Mouse (Mus musculus) stomach, postnatal 0 days (tissue): ENCODE data around the gene Stk25. TPM values are rescaled to one million over a fixed set of nuclear protein-coding genes. Genes with fewer than 3 reads are reported as not detected.

Source experiments
- ATAC-seq: fragments of 200-750 bp; cut with Nextera tagmentation; 2 replicates; pipeline ENCODE4 v1.8.0; 2017; ENCODE audit not compliant: low FRiP score, low TSS enrichment
- DNase-seq: peaks from one replicate; pipeline ENCODE4 v3.0.0-alpha.2; 2016; ENCODE audit warnings: low spot score
- H3K27ac ChIP-seq: fragments of 300-500 bp; sonication (generic); replicated peaks from 2 replicates; pipeline ENCODE4 v1.5.1; 2014; ENCODE audit warnings: mild to moderate bottlenecking, control low read depth
- H3K27me3 ChIP-seq: fragments of 300-500 bp; sonication (generic); 2 replicates; pipeline ENCODE4 v1.6.1; 2014; ENCODE audit warnings: low read length; ENCODE audit not compliant: control insufficient read depth, insufficient read depth
- H3K36me3 ChIP-seq: fragments of 300-500 bp; sonication (generic); 2 replicates; pipeline ENCODE4 v1.6.1; 2014; ENCODE audit warnings: low read length, mixed read lengths; ENCODE audit not compliant: control insufficient read depth, insufficient read depth
- H3K4me1 ChIP-seq: fragments of 300-500 bp; sonication (generic); replicated peaks from 2 replicates; pipeline ENCODE4 v1.6.1; 2014; ENCODE audit warnings: antibody characterized with exemption; ENCODE audit not compliant: control insufficient read depth, insufficient read depth
- H3K4me2 ChIP-seq: fragments of 300-500 bp; sonication (generic); replicated peaks from 2 replicates; pipeline ENCODE4 v1.6.1; 2014; ENCODE audit warnings: low read depth, mild to moderate bottlenecking, control low read depth, moderate library complexity
- H3K4me3 ChIP-seq: fragments of 300-500 bp; sonication (generic); 2 replicates; pipeline ENCODE4 v1.5.1; 2014; ENCODE audit warnings: low read depth, low read length, control low read depth
- H3K9ac ChIP-seq: fragments of 300-500 bp; sonication (generic); 2 replicates; pipeline ENCODE4 v1.6.1; 2014; ENCODE audit warnings: mild to moderate bottlenecking, low read length, control low read depth, mixed read lengths
- H3K9me3 ChIP-seq: fragments of 300-500 bp; sonication (generic); 2 replicates; pipeline ENCODE4 v1.6.1; 2016; ENCODE audit warnings: low read length; ENCODE audit not compliant: control insufficient read depth
- CTCF ChIP-seq: IDR thresholded peaks from 2 replicates; pipeline ENCODE4 v1.5.1; 2016; ENCODE audit warnings: antibody characterized with exemption, low read depth, mild to moderate bottlenecking, moderate library complexity
- EP300 ChIP-seq: optimal IDR thresholded peaks from 2 replicates; pipeline ENCODE3; 2016; ENCODE audit warnings: antibody characterized with exemption
- WGBS: fragments of 180-500 bp; shearing (Covaris S2); extraction: QIAGEN DNeasy Blood & Tissue Kit; methylation state at CpG from one replicate; pipeline ENCODE4 v1.1.7; 2014; 5-methylcytosine and 5-hydroxymethylcytosine counted together
- polyA plus RNA-seq: library from polyadenylated mRNA; unstranded; fragments of >200 nt; fragmentation: Nextera tagmentation; extraction: Ambion mirVana; gene quantifications from 2 replicates; pipeline ENCODE4 v1.2.1, GENCODE M21; 2015

Stk25 gene
- polyA plus RNA-seq, 1 experiment from 2014 or later = 107 TPM

DNA sequence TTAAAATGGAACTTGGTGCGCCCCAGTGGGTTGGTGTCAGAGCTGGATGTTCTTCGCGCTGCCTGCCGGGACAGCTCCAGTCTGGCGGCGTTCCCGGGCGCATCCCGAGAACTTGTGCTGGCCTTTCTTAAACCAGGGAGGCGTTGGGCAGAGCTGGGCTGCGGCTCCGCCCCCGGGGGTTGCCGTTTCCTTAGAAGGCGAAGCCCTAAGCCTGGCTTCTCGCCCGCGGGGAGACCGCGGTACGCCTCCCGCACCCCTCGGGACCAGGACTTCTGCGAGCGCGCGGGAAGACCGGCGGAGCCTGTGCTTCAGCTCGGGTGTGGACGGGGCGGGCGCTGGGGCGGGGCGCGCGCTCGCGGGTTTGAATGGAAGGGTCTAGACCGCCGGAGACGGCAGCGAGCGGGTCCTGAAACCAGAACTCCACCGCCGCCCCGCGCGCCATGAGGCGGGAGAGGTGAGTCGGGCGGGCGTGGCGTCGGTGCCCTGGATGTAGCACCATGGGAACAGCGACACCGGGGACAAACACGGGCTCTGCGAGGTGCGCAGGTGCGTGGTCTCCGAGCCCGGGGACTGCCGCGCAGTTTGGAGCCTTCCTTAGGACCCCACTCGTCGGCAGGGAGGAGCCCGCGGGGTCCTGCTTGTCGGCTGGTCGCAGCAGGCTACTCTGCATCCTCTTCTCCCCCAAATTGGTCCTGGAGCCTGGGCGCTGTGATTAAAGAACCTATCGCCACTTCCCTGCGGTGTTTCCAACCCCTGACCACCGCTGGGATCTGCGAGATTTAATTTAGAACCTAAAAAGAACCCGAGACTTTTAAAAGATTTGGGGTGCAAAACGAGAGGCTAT is 27.2 kb upstream of the Stk25 start, which contains the start of gene Bok:
Bok (plus strand) TSS at position 260 of the 844 bp plus-strand sequence.
- DNase-seq = peak; percentile 80
- H3K27me3 ChIP-seq = no peaks in the 10 kb centered on the region

DNA sequence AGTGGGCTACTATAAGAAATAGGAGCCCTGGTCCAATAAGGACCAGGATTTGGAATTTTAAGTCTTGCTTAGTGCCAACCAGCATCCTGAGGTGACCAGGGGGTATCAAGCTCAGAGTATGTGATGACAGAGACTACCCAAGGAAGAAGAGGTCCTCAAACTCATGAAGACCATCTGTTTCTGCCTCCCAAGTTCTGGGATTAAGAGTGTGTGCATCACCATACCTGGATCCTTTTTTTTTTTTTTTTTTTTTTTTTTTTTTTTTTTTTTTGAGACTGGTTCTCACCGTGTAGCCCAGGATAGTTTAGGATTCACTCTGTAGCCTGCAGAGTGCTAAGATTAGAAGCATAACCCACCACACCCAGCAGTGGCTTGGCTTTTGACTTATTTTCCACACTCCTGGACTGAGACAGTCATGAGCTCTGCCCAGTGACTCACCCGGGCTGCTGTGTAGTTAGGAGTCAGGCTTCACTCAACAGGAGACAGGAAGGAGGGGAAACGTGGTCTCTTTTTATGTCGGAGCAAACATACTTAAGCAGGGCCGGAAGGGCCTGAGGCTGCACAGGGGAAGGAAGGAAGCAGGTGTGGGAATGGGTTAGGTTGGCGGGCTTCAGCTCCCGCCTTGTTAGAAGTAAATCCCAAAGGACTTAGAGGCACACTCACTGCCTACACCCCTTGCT is 21.6 kb upstream of the Stk25 start:
- H3K36me3 ChIP-seq = no peaks in the 10 kb centered on the region
- DNase-seq = peak; percentile 61
- H3K4me3 ChIP-seq = no peak overlapping the region
- no peak overlapping the region for H3K9ac ChIP-seq
- no peak overlapping the region for H3K4me2 ChIP-seq
- ATAC-seq = peak; percentile 92
- H3K27me3 ChIP-seq = no peaks in the 10 kb centered on the region
- H3K27ac ChIP-seq = peak overlapping the region; percentile 59
- no peaks in the 10 kb centered on the region for H3K4me1 ChIP-seq
- TF ChIP-seq EP300 (no peak), CTCF (no peak)
- no peaks in the 10 kb centered on the region for H3K9me3 ChIP-seq
- WGBS = 44% methylated on average over 7 of the region's 7 CpGs

More for the DNA sequence above, 27.2 kb upstream of the Stk25 start, which contains the start of gene Bok:
- Histone ChIP-seq H3K4me2 (peak within 1 kb of the TSS; percentile 94), H3K36me3 (peaks cover 3% of the 10 kb centered on the region; the same call in 1 of the 2 replicates), H3K4me1 (peaks cover 2% of the 10 kb centered on the region; the same call in 1 of the 2 replicates), H3K9me3 (no peaks in the 10 kb centered on the region), H3K9ac (peak within 1 kb of the TSS; percentile 74), H3K27ac (peak within 1 kb of the TSS; percentile 88), H3K4me3 (peak within 1 kb of the TSS; percentile 65)
- under 1% methylated on average over 78 of the region's 78 CpGs for WGBS
- peak; percentile 39 for ATAC-seq
- TF ChIP-seq CTCF (no peak), EP300 (no peak)

DNA sequence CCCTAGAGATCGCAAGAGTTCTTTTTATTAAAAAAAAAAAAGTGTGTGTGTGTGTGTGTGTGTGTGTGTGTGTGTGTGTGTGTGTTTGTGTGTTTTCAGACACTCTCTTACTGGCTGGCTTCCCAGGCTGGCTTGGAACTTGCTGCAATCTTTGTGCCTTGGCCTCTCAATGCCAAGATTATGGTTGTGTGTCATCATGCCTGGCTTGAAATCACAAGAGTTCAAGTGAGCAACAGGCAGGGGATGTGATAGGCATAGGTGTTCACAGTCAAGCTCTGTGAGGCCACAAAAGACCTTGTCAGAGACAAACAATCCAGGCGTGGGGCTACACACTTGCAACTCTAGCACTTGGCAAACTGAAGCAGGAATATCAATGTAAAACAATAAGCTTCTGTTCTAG is 19.9 kb upstream of the Stk25 start:
- H3K9ac ChIP-seq = no peak overlapping the region

DNA sequence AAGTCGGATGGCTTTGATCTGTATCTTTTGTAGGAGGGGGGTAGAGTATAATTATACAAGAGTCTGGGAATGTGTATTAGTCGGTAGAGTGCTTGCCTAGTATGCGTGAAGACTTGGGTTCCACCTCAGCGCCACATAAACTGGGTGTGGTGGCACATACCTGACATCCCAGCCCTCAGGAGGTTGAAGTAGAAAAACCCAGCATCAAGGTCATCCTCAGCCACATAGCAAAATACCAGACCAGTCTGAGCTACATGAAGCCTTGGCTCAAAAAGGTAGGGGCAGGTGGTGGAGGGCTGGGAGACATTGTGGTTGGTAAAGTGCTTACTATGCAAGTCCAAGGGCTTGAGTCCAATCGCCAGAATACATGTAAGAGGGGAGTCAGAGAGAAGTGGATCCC is 14.2 kb upstream of the Stk25 start:
- Histone ChIP-seq H3K4me1 (peaks cover 3% of the 10 kb centered on the region; the same call in 1 of the 2 replicates), H3K9ac (no peak overlapping the region), H3K4me3 (no peak overlapping the region), H3K36me3 (no peaks in the 10 kb centered on the region), H3K9me3 (no peaks in the 10 kb centered on the region), H3K27me3 (no peaks in the 10 kb centered on the region), H3K27ac (no peak overlapping the region), H3K4me2 (no peak overlapping the region)
- 88% methylated on average over 5 of the region's 5 CpGs for WGBS
- TF ChIP-seq CTCF = no peak
- TF ChIP-seq EP300 = no peak
- DNase-seq (no peak), ATAC-seq (no peak)

More for the DNA sequence above, 19.9 kb upstream of the Stk25 start:
- Histone ChIP-seq H3K36me3 (no peaks in the 10 kb centered on the region), H3K4me2 (no peak overlapping the region), H3K27me3 (no peaks in the 10 kb centered on the region), H3K4me1 (no peaks in the 10 kb centered on the region), H3K27ac (0 out of 2 replicates have a peak overlapping the region, but pooled peaks have one; percentile 13), H3K4me3 (no peak overlapping the region), H3K9me3 (no peaks in the 10 kb centered on the region)
- peak; percentile 55 for ATAC-seq
- DNase-seq = peak; percentile 45
- no peak for TF ChIP-seq EP300
- no peak for TF ChIP-seq CTCF
- 44% methylated on average over 2 of the region's 2 CpGs for WGBS

DNA sequence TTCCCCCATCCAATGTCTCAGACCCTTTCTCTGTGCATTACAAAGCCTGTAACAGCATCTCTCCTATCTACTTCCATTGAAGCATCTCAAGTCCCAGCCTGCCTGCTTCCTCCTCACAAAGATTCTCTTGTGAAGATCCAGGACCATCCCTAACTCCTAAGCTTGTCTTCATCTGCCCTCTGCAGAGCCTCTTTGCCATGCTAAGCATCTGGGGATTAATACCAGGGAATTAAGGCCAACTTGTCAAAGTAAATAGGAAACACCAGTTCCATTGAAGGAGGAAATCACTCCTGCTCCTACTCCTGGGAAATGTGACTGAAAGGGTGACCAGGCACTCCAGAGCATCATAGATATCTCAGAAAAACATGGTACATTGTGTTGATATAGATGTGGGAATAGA is 11.5 kb upstream of the Stk25 start:
- no peak overlapping the region for H3K27ac ChIP-seq
- no peak overlapping the region for H3K4me3 ChIP-seq
- no peaks in the 10 kb centered on the region for H3K27me3 ChIP-seq
- H3K4me2 ChIP-seq = no peak overlapping the region
- H3K9me3 ChIP-seq = no peaks in the 10 kb centered on the region
- H3K9ac ChIP-seq = no peak overlapping the region
- peaks cover 3% of the 10 kb centered on the region; the same call in 1 of the 2 replicates for H3K4me1 ChIP-seq
- TF ChIP-seq CTCF (no peak), EP300 (no peak)
- DNase-seq (no peak), ATAC-seq (no peak)
- H3K36me3 ChIP-seq = no peaks in the 10 kb centered on the region
